Mouse (Mus musculus) testis, postnatal 14 days (tissue): ENCODE measurements around the gene Gm20388.
"Not testable (repeated sequence)": the region's sequence is repeated elsewhere in the genome, so short reads cannot be mapped to it uniquely, and the experiment has no call there.

ENCODE experiments used
- DNase-seq: peaks from one replicate; pipeline ENCODE4 v3.0.0; 2021; ENCODE audit warnings: low spot score

Gm20388 gene

DNA sequence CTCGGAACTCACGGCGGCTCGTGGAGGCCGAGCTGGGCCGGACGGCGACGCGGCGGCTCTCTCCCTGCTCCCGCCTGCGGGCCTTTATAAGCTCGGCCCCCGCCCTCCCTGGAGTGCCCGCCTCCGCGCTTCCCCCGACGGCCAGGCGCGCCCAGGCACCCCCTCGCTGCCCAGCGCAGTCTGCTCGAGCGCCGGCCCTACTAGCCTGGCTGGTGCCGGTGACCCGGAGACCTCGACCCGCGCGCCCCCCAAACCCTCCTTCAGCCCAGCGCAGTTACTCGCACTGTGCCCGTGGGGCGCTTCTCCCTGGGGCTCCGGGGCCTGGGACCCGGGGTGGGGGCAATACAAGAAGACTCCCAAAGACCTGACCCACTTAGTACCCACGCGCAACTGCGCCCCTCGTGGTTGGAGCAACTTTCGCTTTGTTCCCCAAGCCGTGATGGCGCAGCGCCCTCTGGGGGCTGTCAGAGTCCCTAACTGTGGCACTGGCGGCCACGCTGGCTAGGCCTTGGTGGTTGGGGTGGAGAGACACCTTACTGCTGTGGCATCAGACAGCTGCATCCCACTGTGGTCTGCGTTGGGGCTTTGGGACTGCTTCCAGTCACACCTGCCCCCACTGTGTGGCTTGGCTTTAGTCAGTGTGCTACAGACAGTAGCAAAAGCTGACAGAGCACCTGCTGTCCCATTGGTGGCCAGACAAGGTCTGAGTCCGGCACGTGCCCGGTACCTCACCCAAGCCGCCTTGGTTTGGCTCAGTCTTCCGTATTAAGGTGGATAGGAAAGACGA lies 2640.8 kb downstream of the Gm20388 start, which contains the start of gene Piezo1:
Gene Piezo1, minus strand, starts transcription at position 65 of the 787 bp plus-strand sequence.
- peak; percentile 84 for DNase-seq

DNA sequence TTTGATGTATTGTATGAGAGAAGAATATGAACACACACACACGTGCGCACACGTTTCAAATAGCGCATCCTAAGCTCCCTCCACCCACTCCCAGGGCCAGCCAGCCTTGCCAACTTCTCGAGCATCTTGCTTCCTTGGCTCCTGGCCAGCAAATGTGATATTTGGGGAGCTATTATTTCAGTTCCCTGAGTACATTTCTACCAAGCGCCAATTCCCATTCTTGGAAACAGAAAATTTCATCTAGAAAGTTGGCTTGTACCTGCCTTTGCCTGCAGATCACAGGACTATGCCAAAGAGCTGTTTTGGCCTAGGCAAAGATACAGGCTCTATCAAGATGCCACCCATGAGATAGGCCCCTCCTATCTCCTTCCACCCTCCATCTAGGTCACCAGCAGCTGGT lies 2644.1 kb downstream of the Gm20388 start:
- no peak for DNase-seq

DNA sequence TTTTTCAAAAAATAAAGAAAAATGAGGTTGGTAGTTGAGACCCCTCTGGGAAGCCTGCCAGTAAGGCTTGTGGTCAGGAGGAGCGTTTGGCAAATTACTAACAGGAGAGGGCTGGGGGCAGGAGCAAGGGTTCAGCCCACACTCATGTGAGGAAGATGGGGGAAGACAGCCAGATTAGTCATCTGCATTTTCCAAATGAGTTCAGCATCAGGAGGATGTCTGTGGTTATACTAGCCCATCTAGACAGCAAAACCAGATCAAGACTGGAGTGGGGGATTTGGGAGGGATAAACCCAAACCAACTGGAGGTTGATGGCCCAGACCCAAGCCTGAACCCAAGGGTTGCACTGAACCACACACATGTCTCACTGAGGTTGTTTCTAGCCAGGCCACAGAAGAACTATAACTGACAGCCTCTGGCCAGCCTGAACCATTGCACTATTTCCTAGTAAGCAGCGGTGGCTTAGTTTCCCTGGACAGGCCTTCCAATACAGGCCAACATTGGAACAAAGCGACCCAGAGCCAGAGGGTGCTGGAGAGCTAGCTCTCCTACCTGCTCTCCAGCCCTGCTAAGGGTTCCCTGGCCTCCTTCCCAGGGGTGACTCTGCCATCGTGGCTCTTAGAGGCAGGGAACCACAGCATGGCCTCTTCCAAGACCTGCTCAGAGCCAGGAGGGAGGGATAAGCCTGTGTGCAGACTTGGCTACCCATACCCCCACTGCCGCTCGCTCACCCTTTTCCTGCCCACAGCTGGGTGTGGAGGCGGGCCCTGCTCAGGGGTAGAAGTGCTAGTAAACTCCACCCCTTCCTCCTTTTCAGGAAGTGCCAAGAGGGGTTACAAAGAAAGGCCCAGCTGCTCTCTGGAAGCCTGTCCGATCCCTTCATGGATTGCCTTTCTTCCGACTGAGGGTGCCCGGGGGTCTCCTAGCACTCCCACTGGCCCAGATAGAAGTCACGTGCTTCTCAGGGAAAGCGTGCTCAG lies 2645.7 kb downstream of the Gm20388 start:
- no peak for DNase-seq

DNA sequence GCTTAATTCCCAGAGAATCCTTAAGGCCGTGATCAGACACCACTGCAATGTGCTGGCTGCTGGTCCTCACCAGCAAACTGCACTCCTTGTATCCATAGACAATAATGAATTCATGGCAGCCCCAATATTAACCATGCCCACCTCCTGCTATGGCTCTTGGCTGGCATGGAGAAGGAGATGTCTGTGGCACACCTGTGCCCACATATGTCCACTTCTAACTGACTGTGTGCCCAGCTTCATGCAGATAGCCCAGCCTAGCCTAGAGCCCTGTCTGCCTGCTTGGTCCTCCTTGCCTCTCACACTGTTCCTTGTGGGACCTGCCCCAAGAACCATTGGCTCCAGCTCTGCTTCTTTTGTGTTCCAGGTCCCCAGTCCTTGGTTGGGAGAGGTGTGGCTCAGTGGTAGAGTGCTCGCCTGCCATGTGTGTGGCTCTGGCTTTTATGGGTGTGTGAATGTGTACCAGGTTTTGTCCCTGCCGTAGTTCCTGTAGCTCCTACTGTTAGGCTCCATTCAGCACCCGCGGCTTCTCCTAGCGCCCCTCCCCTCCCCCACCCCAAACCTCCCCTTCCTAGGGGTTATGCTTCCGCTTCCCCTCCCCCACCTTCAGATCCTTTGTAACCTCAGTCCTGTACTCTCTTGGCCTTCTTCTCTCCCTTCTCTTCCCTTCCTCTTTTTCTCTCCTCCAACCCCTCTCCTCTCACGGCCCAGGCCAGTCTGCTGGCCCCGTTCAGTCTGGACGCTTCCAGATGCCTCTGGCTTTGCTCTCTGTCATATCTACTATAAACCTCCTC lies 2646.8 kb downstream of the Gm20388 start:
- no peak for DNase-seq

DNA sequence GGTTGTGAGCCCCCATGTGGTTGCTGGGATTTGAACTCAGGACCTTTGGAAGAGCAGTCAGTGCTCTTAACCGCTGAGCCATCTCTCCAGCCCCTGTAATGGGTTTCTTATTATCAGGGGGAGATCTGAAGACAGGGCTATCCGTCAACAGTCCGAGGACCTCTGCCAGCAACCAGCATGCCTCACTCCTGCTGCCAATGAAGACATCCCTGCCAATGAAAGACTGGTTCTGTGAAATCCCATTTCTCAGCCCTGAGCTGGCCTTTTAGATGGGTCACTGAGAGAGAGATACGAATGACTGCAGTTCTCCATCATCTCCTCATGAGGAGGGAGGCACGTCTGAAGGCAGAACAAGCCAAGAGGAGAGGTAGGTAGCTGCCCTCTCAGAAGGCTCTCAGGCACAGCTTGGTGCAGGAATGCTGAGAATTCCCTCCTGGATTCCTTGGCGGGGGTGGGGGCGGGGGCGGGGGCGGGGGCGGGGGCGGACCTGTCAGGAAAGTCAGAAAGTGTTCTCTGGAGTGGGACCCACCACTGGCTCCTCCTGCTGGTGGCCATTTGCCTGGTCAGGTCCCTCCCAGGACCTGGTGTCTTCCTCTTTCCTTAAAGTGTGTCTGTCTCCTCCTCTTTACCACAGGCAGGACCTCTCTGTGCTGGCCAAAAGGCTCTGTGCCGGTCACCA lies 2648.2 kb downstream of the Gm20388 start:
- no peak for DNase-seq

DNA sequence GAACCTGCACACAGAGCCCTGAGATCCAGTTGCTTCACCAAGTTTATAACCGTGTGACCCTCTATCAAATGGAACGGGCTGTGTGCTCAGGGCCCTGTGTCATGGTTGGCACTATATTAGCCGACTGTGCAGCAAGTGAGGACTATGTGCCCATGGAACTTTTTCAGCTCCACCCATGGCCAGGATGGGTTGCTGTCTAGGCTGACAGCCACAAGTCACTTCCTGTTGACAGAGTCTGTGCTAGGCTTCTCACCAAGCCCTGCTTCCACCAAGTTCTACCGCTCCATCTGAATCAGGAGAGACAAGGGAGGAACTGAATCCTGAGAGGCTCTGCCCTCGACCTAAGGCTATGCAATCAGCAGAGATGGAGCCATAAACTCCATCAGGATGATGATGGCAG lies 2650.6 kb downstream of the Gm20388 start:
- DNase-seq = no peak

DNA sequence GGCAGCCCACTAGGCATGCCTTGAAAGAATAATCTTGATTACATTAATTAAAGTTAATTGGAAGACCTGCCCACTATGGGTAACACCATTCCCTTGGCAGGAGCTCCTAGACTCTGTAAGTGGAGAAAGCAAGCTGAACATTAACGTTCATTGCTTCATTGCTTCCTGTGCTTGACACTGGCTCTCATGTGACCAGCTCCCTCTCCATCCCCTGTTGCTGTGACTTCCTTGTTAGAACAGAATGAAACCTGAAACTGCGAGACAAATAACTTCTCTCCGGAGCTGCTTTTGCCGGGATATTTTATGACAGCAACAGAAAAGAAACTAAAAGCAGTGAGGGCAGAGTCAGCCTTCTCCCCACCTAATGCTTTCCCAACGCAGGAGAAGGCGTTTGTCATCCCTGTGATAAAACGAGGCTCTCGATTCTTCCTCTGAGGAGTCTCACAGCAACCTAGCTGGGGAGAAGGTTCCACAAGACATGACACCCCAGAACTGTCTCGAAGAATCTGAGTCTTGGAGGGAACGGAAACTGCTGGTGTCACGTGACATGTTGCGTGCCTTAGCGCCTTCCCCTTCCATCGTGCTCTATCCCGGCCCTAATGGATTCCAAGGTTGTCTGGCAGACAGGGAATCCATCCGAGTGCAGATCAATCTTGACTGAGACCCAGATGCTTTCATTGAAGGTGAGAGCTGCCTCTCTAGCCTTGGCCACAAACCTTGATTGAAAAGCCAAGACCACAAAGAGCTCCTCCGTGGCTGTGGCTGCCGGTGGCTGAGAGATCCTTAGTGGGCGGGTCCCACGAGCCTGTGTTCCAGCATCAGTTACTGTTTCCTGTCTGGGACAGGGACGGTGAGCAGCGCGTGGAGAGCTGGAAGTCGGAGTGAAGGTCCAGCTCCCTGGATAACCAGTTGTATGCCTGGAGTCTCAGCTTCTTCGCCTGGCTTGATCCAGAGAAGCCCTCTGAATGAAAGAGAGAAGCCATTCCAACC lies 2654.0 kb downstream of the Gm20388 start:
- DNase-seq = peak; percentile 41

DNA sequence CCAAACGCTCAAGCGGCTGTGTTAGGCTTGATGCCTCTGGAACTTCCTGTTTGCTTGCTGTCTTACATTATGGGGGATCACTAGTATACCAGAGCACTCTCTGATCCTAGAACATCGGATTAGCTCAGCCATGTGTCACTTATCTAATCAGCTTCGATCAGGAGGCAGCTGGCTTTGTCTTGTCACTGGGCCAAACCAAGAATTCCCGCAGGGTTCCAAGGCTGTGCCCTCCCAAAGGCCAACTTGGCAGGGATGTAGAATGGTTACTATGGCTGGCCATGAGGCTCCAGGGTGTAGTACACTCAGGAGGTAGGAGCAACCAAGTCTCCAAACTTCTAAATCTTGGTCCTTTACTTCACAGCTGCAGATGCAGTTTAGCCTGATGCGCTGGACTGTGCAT lies 2656.1 kb downstream of the Gm20388 start:
- DNase-seq = no peak

DNA sequence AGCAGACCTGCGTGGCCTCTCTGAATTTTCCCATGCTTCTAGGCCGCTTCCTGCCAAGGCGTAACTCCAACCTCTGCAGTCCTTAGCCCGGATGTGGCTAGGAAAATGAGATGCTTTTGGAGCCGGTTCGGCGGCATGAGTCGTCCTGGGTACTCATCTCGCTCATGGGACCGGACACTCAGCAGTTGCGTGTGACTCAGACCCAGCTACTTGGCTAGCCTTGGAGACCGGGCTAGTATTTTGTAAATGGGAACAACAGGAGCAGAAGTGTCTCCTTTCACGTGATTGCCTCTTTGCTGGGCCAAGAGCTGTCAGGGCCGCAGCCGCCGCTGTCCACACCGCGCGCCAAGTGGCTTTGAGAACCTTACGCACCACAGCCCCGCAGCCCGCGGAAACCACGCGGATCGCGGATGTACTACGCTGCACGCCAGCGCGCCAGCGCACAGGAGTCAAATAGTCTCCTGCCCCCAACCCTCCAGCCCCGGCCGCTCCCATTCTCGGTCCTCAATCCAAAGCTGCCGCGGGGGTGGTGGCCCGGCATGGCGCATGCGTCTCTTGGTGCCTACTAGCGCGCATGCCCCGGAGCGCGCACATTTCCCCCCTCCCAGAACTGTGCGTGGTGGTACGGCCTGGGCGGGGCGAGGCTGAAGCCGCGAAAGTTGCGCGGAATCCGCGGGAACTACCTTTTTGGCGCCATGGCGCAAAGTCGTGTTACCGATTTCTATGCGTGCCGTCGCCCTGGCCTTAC lies 2656.9 kb downstream of the Gm20388 start, which contains the start of gene Cdt1:
Gene Cdt1, plus strand, starts transcription at position 655 of the 748 bp plus-strand sequence.
- peak; percentile 92 for DNase-seq

DNA sequence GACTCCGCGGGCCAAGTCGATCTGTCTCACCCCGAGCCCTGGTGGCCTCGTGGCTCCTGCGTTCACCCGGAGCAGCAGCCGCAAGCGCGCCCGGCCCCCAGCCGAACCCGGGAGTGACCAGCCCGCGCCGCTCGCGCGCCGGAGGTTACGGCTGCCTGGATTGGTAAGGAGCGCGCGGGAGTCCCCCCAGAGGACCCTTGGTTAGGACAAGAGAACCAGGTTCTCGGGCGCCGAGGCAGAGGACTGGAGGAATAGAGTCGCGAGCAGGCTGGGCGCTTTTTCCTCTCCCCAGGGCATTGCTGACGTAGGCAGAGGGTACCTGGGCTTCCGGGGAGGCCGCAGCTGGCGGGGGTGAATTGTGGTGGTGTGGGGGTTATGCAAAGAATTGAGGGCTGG lies 2657.5 kb downstream of the Gm20388 start:
- DNase-seq = peak; percentile 43

DNA sequence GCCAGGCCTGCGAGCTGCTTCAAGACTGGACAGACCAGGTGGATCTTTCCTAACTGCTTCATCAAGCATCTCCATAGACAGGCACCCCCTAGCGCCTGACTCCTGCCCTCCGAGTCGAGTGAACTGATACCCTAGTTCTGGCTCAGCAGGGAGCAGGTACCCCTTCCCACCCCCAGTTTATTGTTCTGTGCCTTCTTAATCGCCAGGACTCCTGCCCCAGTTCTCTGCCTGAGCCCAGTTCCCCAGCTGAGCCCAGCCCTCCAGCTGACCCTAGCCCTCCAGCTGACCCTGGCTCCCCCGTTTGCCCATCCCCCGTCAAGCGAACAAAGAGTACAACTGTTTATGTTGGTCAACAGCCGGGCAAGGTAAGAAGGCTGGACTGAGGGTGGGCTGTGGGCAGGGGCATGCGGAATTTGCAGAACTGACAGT lies 2658.3 kb downstream of the Gm20388 start:
- DNase-seq = no peak

DNA sequence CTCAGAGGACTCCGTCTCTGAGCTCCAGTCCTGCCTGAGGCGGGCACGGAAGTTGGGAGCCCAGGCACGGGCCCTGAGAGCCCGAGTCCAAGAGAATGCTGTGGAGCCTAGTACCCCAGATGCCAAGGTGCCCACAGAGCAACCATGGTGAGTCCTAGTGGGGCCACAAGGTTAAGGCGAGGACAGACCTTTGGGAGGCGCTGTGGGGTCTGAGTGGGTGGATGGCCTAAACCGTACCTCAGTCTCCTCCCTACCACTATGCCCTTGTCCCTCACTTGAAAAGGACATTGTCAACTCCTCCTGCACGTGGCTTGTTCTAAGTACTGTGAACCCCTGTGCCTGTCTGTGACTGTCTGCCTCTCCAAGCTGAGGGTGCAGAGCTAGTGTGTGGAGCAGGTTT lies 2658.7 kb downstream of the Gm20388 start:
- no peak for DNase-seq

DNA sequence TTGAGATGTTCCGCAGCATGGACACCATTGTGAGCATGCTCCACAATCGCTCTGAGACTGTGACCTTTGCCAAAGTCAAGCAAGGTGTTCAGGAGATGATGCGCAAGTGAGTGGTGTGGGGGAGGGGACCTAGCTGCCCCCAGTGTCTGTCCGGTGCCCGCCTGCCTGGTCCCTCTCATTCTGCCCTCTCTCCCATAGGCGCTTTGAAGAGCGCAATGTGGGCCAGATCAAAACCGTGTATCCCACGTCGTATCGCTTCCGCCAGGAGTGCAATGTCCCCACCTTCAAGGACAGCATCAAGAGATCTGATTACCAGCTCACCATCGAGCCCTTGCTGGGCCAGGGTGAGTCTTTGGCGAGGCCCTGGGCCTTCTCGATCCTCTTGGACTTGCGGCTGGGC lies 2659.4 kb downstream of the Gm20388 start:
- DNase-seq = no peak

DNA sequence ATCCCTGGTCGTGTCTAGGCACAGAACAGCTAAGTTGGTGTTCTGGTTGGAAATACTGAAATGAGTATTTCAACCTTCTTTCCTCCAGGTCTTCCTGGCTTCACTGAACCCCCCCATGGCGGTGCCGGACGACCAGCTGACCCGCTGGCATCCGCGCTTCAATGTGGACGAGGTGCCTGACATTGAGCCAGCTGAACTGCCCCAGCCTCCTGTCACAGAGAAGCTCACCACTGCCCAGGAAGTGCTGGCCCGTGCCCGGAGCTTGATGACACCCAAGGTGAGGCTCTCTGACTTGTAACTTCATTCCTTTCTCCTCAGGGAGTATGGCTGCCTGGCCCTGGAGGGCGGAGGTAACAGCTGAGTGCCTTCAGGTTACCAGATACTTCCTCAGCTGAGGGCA lies 2660.5 kb downstream of the Gm20388 start:
- DNase-seq = no peak

DNA sequence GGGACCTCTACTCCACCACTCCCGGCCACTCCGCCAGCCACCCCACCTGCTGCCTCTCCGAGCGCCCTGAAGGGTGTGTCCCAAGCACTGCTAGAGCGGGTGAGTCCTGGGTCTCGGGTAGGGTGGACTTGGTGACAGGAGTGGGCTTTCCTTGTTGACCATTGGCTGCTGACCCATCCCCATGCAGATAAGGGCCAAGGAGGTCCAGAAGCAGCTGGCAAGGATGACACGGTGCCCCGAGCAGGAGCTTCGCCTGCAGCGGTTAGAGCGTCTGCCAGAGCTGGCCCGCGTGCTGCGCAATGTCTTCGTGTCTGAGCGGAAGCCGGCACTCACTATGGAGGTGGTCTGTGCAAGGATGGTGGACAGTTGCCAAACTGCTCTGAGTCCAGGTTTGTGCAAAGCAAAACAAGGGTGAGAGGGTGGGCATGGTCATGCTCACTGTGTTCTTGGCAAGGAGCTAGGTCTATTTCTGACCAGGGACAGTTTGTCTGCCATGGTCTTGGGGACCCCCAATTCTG lies 2661.2 kb downstream of the Gm20388 start:
- DNase-seq = no peak

DNA sequence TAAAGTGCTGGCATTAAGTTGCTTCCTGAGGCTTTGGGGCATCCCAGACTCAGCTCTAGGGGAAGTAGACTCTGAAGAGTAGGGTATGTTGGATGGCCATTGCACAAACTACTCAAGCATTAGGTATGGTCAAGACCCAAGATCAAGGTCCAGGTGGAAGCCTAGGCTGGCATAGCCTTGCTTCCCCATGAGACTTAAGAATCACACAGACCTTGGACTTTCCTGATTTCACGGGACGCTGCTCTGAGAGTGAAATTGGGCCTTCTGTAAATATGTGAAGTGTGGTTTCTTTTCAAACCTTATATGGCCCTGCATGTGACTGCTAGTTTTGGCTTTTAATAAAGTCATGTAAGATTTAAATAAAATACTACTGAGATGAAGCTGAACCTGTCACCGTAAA lies 2662.1 kb downstream of the Gm20388 start:
- DNase-seq = no peak

DNA sequence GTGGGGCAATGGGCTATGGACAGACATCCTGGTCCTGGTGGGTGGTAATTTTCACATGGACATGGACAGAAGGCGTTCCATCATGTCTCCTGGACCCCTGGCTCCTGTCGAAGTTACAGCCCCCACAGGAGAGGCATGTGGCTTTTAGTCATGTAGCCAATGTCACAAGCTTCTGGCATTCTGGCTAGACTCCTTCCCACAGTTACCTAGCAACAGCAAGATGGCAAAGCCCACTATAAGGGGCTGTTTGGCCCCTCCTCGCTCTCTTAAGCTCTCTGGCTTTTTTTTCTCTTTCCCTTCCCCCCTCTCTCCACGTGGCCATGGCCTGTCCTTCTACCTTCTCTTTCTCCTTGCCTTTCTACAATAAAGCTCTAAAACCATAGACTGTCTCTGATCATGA lies 2662.5 kb downstream of the Gm20388 start:
- not testable (repeated sequence) for DNase-seq

DNA sequence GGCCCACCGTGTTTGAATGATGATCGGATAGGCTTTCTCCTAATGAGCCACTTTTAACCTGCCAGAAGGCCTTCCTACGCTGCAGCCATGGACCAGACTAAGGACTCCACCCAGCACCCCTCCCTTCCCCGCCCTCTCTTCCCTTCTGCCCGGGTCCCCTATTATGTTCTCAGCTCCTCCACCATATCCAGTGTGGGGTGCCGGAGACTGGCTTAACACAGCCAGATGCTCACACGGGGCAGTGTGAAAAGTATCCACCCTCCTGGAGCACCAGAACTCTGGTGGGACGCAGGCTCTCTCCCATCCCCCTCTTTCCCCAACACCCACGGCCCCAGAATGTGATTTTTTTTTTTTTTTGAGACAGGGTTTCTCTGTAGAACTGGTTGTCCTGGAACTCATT lies 2662.9 kb downstream of the Gm20388 start:
- no peak for DNase-seq

DNA sequence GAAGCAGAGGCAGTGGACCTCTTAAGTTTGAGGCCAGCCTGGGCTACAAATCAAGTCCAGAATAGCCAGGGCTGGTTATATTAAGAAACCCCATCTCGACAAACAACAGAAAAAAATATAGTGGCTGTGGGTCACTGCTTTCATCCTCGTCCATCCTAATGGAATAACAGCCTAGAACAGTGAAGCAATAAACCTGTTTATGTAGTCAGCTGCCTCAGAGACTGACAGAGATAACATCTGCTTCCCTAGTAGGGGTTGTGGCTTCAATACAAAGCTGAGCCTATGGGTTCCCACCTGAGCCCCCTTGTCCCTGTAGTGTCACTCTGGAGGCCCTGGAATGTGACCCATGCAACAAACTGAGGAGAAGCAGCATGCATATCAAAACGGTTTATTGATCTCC lies 2663.6 kb downstream of the Gm20388 start:
- DNase-seq = no peak
